Mouse (Mus musculus) ES-E14 (cell line): ENCODE data around the gene Ptk7.

ENCODE experiments used
- CHD2 ChIP-seq: IDR thresholded peaks from 2 replicates; pipeline ENCODE4 v1.6.1; 2014; ENCODE audit warnings: mild to moderate bottlenecking, low read depth, low read length, inconsistent platforms
- MAFK ChIP-seq: IDR thresholded peaks from 2 replicates; pipeline ENCODE4 v1.6.1; 2014; ENCODE audit warnings: mild to moderate bottlenecking, low read depth, low read length, inconsistent platforms; ENCODE audit not compliant: insufficient read depth
- ZC3H11A ChIP-seq: IDR thresholded peaks from 2 replicates; pipeline ENCODE4 v1.6.1; 2012; ENCODE audit warnings: low read depth, mild to moderate bottlenecking, inconsistent platforms, low read length, borderline replicate concordance
- ZNF384 ChIP-seq: IDR thresholded peaks from 2 replicates; pipeline ENCODE4 v1.6.1; 2012; ENCODE audit warnings: low read depth, low read length, inconsistent platforms

GRCm38 (mm10) chr17:46621324-46621723, 8.0 kb downstream of the Ptk7 start:
- TF ChIP-seq ZNF384 (no peak), ZC3H11A (no peak), MAFK (no peak), CHD2 (no peak)
